Mouse (Mus musculus) hindbrain, embryonic 13.5 days (tissue): ENCODE results near the gene Crocc. TPM values are rescaled to one million over a fixed set of nuclear protein-coding genes. Genes with fewer than 3 reads are reported as not detected.

Experiments
- ATAC-seq: fragments of 200-750 bp; cut with Nextera tagmentation; 2 replicates; pipeline ENCODE4 v1.8.0; 2017; ENCODE audit warnings: moderate TSS enrichment; ENCODE audit not compliant: low FRiP score
- H3K27ac ChIP-seq: fragments of 300-500 bp; sonication (generic); 2 replicates; pipeline ENCODE4 v1.5.1; 2015; ENCODE audit warnings: inconsistent platforms, mild to moderate bottlenecking, moderate library complexity
- H3K27me3 ChIP-seq: fragments of 300-500 bp; sonication (generic); 2 replicates; pipeline ENCODE4 v1.6.1; 2015; ENCODE audit warnings: mild to moderate bottlenecking, inconsistent platforms
- H3K36me3 ChIP-seq: fragments of 300-500 bp; sonication (generic); 2 replicates; pipeline ENCODE4 v1.6.1; 2015; ENCODE audit warnings: mild to moderate bottlenecking, inconsistent platforms
- H3K4me1 ChIP-seq: fragments of 300-500 bp; sonication (generic); replicated peaks from 2 replicates; pipeline ENCODE4 v1.6.1; 2015; ENCODE audit warnings: inconsistent platforms
- H3K4me2 ChIP-seq: fragments of 300-500 bp; sonication (generic); 2 replicates; pipeline ENCODE4 v1.6.1; 2015; ENCODE audit warnings: inconsistent platforms, mild to moderate bottlenecking, moderate library complexity
- H3K4me3 ChIP-seq: fragments of 300-500 bp; sonication (generic); 2 replicates; pipeline ENCODE4 v1.5.1; 2015; ENCODE audit warnings: mild to moderate bottlenecking, inconsistent platforms
- H3K9ac ChIP-seq: fragments of 300-500 bp; sonication (generic); 2 replicates; pipeline ENCODE4 v1.6.1; 2015; ENCODE audit warnings: mild to moderate bottlenecking, inconsistent platforms
- H3K9me3 ChIP-seq: fragments of 300-500 bp; sonication (generic); 2 replicates; pipeline ENCODE4 v1.6.1; 2016; ENCODE audit warnings: inconsistent platforms
- WGBS: fragments of 180-500 bp; shearing (Covaris S2); methylation state at CpG from one replicate; pipeline ENCODE4 v1.1.7; 2015; 5-methylcytosine and 5-hydroxymethylcytosine counted together
- polyA plus RNA-seq: library from polyadenylated mRNA; unstranded; fragments of >200 nt; fragmentation: Nextera tagmentation; extraction: Ambion mirVana; gene quantifications from 2 replicates; pipeline ENCODE4 v1.2.1, GENCODE M21; 2015

Crocc gene
- polyA plus RNA-seq, 1 experiment from 2014 or later: 6.0 TPM

DNA sequence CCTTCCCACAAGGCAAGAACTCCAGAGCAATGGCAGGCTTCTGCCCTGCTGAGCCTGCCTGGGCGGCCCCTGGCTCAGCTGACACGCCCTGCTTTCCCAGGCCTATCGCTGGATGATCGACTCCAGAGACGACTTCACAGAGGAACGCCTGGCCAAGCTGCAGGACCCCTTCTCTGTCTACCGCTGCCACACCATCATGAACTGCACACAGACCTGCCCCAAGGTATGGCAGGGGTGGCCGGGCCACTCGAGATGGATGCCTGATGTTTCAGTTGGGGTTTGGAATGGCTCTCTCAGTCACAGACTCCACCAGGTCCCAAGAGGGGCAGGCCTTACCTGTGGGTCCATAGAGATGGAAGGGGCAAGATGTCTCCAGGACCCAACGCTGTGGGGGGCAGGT is 83.1 kb downstream of the Crocc start:
- WGBS: 88% methylated on average over 10 of the region's 10 CpGs
- Histone ChIP-seq H3K27ac (no peak overlapping the region), H3K9ac (no peak overlapping the region), H3K36me3 (peaks cover 89% of the 10 kb centered on the region), H3K4me1 (no peaks in the 10 kb centered on the region), H3K27me3 (no peaks in the 10 kb centered on the region), H3K4me2 (no peak overlapping the region), H3K4me3 (no peak overlapping the region), H3K9me3 (no peaks in the 10 kb centered on the region)
- ATAC-seq: no peak

DNA sequence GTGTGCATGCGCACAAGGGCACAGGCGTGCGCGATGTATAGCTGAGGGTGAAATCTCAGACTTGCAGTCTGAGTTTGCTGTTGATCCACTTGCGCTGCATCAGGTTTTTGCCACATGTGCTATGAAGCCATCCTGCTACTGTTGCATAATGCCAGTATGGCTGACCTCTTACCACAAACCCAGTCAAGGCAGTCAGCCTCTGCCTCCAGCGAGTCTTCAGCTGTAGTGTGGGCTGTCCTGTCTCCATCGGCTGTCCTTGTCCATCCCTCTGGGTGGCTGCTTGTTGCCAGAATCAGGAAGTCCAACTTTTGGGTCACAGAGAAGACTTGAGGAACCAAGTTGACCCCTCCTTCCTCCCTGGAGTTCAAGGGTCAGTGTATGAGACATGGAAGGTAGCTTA is 85.0 kb downstream of the Crocc start:
- no peaks in the 10 kb centered on the region for H3K27me3 ChIP-seq
- H3K36me3 ChIP-seq: peaks cover 98% of the 10 kb centered on the region
- no peak overlapping the region for H3K9ac ChIP-seq
- 94% methylated on average over 7 of the region's 7 CpGs for WGBS
- no peaks in the 10 kb centered on the region for H3K4me1 ChIP-seq
- no peak overlapping the region for H3K4me3 ChIP-seq
- H3K9me3 ChIP-seq: no peaks in the 10 kb centered on the region
- no peak for ATAC-seq
- no peak overlapping the region for H3K4me2 ChIP-seq
- H3K27ac ChIP-seq: no peak overlapping the region

DNA sequence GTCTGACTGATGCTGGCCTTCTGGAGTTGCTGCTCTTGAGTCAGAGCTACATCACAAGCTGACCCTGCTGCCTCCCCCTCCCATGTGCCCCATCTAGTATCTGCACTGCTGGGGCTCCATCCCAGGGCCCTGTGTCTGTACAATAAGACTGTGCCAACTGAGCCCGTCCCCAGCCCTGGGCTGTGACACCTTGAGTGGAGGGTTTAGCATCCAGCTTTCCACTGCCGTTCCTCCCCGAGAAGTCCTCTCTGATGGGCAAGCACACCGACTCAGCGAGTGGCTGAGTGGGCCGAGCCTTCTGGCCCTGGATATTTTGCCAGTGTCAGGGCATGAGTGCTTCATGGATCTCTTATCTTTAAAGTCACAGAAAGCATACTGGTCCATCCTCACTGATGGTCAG is 85.9 kb downstream of the Crocc start:
- H3K4me1 ChIP-seq: no peaks in the 10 kb centered on the region
- H3K4me2 ChIP-seq: no peak overlapping the region
- ATAC-seq: no peak
- H3K9me3 ChIP-seq: no peaks in the 10 kb centered on the region
- H3K4me3 ChIP-seq: no peak overlapping the region
- WGBS: 97% methylated on average over 6 of the region's 6 CpGs
- H3K36me3 ChIP-seq: peaks cover 98% of the 10 kb centered on the region
- no peaks in the 10 kb centered on the region for H3K27me3 ChIP-seq
- no peak overlapping the region for H3K9ac ChIP-seq
- no peak overlapping the region for H3K27ac ChIP-seq

DNA sequence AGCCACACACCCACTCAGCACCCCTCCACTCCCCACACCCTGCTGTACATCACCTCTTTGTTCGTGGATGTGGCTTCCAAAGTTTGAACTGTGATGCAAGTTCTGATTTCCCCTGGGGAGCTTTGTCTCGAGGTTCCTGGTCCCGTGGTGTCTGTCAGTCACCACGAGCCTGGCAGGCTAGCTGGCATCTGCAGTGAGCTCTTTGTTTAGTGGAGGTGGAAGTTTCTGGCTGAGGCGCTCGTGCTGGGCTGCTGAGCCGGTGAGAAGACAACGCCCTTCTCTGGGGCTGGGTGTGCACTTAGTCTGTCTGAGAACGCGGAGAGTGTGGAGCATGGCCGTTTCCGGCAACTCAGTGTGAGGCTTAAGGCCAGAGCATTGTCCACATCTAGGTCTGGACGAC is 88.7 kb downstream of the Crocc start:
- WGBS: 85% methylated on average over 13 of the region's 13 CpGs
- no peak for ATAC-seq
- Histone ChIP-seq H3K9ac (no peak overlapping the region), H3K4me2 (no peak overlapping the region), H3K9me3 (no peaks in the 10 kb centered on the region), H3K27me3 (no peaks in the 10 kb centered on the region), H3K27ac (no peak overlapping the region), H3K4me1 (no peaks in the 10 kb centered on the region), H3K36me3 (peaks cover 90% of the 10 kb centered on the region), H3K4me3 (no peak overlapping the region)

DNA sequence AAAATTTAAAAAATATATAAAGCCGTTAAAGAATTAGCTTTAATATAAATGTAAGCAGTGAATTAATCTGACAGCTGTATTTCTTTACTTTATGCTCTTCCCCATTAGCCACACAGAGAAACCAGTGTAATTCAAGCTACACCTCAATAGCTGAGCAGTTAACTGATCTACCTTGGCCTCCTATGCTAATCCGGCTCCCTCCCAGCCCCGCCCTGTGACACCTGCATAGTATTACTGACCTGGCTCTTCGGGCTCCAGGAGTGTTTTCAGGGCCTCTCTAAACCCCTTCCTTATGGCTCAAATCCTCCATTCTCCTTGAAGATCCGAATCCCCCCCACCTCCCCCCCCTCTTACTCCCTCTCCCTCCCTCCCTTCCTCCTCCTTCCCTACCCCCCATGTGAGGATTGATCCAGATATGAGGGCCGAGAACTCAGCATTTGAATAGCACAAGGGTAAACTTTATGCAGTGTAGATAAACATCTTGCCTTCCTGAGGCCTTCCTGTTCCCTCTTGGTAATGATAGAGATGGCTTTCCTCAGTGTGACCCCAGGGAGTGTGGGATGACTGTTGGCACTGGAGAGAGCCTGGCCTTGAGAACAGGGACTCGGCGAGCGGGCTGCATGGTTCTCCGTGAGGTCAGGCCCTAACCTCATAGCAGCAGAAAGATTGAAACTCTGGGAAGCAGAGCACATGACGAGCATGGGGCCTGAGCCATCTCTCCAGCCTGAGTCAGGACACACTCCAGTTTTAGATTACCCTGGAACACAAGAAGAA is 92.8 kb downstream of the Crocc start:
- Histone ChIP-seq H3K4me1 (peaks cover 22% of the 10 kb centered on the region), H3K27me3 (no peaks in the 10 kb centered on the region), H3K4me3 (no peak overlapping the region), H3K4me2 (no peak overlapping the region), H3K9ac (no peak overlapping the region), H3K9me3 (no peaks in the 10 kb centered on the region), H3K27ac (no peak overlapping the region), H3K36me3 (peaks cover 58% of the 10 kb centered on the region)
- 92% methylated on average over 11 of the region's 11 CpGs for WGBS
- ATAC-seq: no peak

Other genes starting within 250 kb of the Crocc start
- not detected in 2 replicates for gene Padi3, start 249.9 kb downstream of the Crocc start, polyA plus RNA-seq
- gene Padi1, start 214.8 kb downstream of the Crocc start, polyA plus RNA-seq: not detected in 2 replicates
- 0.89 and 1.1 TPM in 2 replicates for gene Padi2, start 154.2 kb downstream of the Crocc start, polyA plus RNA-seq
- 442 and 459 TPM in 2 replicates for gene Sdhb, start 99.3 kb downstream of the Crocc start, polyA plus RNA-seq
- gene Atp13a2, start 73.7 kb downstream of the Crocc start, polyA plus RNA-seq: 140 TPM in 2 replicates
- 198 and 227 TPM in 2 replicates for gene Mfap2, start 50.1 kb downstream of the Crocc start, polyA plus RNA-seq
- gene Necap2, start 17.8 kb upstream of the Crocc start, polyA plus RNA-seq: 52.6 and 57.3 TPM in 2 replicates
- 0.17 and 0.40 TPM in 2 replicates for gene Spata21, start 27.8 kb upstream of the Crocc start, polyA plus RNA-seq
- 28.9 and 29.3 TPM in 2 replicates for gene Szrd1, start 79.2 kb upstream of the Crocc start, polyA plus RNA-seq
- gene Fbxo42, start 87.4 kb upstream of the Crocc start, polyA plus RNA-seq: 21.9 and 22.3 TPM in 2 replicates
- gene Rsg1, start 153.4 kb upstream of the Crocc start, polyA plus RNA-seq: 8.1 and 8.5 TPM in 2 replicates
- gene Arhgef19, start 178.9 kb upstream of the Crocc start, polyA plus RNA-seq: 1.4 TPM in 2 replicates
- gene Epha2, start 240.7 kb upstream of the Crocc start, polyA plus RNA-seq: 1.5 and 1.8 TPM in 2 replicates